Mouse (Mus musculus) frontal cortex, postnatal 10 days (tissue): ENCODE results near the gene Olfr1564.
"Not testable (repeated sequence)": the region's sequence is repeated elsewhere in the genome, so short reads cannot be mapped to it uniquely, and the experiment has no call there.

Source experiments
- DNase-seq, 2 experiments: peaks; one replicate each; pipeline ENCODE4 v3.0.0; 2022; ENCODE audit warnings: low spot score in 2 of 2, mixed read lengths in 1 of 2

Olfr1564 gene

GRCm38 (mm10) chr17:33221590-33221989 lies at the start of gene Olfr1564:
Gene Olfr1564, minus strand, starts transcription at chr17:33221690.
- DNase-seq: no peak

- DNase-seq: no peak
Observed at GRCm38 (mm10) chr17:33268907-33269306, 47.4 kb upstream of the Olfr1564 start.

- DNase-seq: no peak
Observed at GRCm38 (mm10) chr17:33264376-33264775, 42.9 kb upstream of the Olfr1564 start, which contains the start of gene Olfr63. Gene Olfr63, plus strand, starts transcription at chr17:33264676.

- DNase-seq: not testable (repeated sequence)
Observed at GRCm38 (mm10) chr17:33255319-33255657, 33.8 kb upstream of the Olfr1564 start.

- DNase-seq: not testable (repeated sequence)
Observed at GRCm38 (mm10) chr17:33254530-33255318, 33.2 kb upstream of the Olfr1564 start, which contains the start of gene Zfp955a. Gene Zfp955a, minus strand, starts transcription at chr17:33255145.

GRCm38 (mm10) chr17:33236646-33237045 lies 15.2 kb upstream of the Olfr1564 start:
- DNase-seq: not testable (repeated sequence)

- DNase-seq: not testable (repeated sequence)
Observed at GRCm38 (mm10) chr17:33191002-33191401, 30.5 kb downstream of the Olfr1564 start, which contains the start of gene Olfr239. Gene Olfr239, plus strand, starts transcription at chr17:33191302.

- DNase-seq: not testable (repeated sequence)
Observed at GRCm38 (mm10) chr17:33168147-33168546, 53.3 kb downstream of the Olfr1564 start, which contains the start of gene Olfr55. Gene Olfr55, plus strand, starts transcription at chr17:33168447.
